Mouse (Mus musculus): ENCODE measurements around the gene Carm1.

The Carm1 gene

DNA sequence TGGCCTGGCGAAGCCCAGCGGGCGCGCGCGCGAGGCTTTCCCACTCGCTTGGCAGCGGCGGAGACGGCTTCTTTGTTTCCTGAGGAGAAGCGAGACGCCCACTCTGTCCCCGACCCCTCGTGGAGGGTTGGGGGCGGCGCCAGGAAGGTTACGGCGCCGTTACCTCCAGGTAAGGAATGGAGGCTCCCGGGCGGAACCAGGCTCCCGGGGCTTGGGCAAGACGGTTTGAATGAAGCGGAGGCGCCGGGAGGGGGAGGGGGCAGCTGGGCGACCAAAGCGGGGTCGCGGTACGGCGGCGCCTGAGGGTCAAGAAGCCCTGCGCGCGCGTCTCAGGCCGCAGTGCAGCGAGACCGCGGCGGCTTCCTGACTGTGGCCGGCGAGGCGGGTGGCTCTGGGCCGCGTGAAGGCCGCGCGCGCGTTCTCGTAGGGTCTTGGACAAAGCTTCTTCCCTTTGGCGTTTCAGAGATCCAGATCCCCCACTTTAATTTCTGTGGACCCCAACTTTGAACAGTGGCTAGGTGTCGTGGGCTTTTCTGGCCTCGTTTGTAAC lies 69.6 kb downstream of the Carm1 start:
- DNase-seq: peak; percentile 93 to 95

DNA sequence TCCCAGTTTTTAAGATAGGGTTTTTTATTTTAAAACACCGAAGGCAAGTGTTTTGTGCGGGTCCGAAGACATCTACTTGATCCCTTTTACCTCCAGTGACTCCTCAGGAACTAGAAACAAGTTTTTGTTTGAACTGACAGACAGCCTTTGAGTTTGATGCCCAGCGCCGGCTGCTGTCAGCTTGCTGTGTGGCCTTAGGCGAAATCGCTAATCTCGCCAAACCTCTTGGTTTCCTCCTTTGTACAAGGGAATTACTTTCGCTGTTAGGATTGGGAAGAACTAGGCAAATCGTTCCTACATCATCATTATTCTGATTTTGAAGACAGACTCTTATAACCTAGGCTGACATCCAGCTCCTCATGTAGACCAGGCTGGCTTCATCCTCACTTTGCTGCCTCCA lies 70.4 kb downstream of the Carm1 start:
- DNase-seq: peak; percentile 40 to 44

DNA sequence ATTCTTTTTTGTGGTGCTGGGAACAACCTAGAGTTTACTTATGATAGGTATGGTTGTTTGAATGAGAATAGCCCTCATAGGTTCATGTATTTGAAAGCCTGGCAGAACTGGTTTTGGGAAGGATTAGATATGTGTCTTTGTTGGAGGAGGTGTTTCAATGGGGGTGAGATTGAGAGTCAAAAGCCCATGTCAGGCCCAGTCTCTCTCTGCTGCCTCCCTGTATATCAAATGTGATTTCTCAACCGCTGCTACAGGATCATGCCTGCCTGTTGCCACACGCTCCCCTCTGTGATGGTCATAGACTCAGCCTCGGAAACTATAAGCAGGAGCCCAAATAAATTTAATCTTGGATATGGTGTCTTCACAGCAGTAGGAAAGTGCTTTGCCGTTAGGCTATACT lies 73.5 kb downstream of the Carm1 start:
- no peak for DNase-seq

DNA sequence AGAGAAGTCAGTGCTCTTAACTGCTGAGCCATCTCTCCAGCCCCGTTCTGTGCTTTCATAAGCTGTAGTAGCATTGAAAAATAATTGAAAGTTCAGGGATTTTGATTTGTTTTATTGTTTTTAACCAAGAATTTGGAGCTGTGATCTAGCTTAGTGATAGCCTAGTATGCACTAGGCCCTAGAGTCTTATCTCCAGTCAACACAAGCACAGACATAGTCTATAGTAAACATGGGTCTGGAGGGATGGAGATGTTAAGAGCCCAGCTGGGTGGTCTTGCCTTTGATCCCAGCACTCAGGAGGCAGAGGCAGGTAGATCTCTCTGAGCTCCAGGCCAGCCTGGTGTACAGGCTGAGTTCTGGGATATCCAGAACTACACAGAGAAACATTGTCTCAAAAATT lies 76.0 kb downstream of the Carm1 start:
- DNase-seq: no peak

DNA sequence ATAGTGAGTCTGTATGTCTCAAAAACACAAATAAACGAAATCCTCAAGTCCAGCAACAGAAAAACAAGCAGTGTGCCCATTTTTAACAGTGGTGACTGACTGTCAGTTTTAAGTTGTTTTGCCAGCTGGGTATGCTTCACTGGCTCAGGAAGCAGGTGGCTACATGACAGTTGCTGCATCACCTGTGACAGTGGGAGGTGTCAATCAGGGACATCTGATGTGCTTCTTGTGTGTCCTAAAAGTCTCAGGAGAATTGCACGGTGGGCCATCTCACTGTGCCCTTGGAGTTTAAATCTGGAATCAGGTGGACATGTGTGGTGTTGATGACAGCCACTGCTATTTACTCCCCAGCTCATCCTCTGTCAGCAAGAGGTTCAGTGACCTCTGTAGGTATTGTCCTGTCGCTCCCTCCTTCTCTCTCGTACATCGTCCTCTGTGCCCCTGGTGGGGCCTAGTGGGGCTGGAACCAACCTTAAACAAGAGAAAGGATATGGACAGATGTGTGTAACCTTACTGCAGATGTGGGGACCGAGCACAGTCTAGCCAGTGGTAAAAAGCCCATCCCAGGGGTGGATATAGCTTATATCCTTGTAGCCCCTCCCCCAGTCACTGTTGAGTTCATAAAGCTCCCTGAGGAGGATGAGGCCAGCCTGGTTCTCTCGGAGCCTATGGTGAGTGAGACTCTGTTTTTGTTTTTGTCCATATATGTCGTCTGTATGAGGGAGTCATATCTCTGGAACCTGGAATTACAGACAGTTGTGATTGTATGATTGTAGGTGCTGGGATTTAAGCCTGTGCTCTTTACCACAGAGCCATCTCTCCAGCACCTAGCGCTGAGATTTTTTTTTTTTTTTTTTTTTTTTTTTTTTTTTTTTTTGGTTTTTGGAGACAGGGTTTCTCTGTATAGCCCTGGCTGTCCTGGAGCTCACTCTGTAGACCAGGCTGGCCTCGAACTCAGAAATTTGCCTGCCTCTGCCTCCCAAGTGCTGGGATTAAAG lies 78.9 kb downstream of the Carm1 start:
- DNase-seq: no peak

DNA sequence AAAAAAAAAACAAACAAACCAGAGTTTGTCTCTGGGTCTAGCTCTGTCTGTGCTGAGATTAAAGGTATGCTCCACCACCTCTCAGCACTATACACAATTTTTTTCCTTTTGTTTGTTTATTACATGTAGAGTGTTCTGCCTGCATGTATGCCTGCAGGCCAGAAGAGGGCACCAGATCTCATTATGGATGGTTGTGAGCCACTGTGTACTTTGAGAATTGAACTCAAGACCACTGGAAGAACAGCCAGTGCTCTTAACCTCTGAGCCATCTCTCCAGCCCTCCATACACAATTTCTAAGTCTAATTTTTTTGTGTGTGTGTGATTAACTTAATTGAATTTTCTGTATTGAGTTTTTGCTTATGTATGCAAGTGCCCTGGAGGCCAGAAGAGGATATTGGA lies 79.9 kb downstream of the Carm1 start:
- no peak for DNase-seq

DNA sequence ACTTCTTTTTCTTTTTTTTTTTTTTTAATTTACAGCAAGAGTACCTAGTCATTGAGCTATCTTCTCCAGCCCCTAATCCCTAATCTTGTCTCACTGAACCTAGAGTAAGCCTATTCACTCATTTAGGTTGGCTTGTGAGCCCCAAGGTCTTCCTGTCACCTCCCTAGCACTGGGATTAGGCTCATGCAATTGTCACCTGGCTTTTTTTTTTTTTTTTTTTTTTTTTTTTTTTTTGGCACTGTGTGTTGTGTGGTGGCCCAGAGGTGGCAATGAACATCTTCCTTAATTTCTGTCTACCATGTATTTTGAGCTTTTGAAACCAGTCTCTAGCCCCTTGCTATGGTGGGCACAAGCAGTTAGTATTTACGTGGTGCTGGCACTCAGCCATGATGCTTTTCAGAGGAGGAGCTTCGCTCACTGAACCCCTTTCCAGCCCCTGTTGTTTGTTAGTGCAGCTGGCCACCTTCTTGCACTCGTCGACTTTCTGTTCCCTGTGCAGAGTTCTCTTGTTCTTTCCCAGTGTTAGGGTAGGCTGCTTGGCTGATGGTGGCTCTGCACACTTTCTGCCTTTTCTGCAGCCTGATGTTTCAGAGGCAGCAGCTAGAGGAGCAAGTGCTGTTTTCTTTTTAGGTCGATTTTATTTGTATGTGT lies 80.6 kb downstream of the Carm1 start:
- no peak for DNase-seq

DNA sequence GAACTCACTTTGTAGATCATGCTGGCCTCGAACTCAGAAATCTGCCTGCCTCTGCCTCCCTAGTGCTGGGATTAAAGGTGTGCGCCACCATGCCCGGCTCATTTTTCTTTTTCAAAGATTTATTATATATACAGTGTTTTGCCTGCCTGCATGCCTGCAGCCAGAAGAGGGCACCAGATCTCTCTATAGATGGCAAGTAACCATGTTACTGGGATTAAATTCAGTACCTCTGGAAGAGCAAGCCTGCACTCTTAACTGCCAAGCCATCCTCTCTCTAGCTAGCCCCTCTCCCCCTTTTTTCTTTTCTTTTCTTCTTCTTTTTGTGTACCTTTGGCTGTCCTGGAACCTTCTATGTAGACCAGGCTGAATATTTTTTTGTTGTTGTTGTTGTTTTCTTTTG lies 84.0 kb downstream of the Carm1 start:
- peak; percentile 60 to 79 for DNase-seq

DNA sequence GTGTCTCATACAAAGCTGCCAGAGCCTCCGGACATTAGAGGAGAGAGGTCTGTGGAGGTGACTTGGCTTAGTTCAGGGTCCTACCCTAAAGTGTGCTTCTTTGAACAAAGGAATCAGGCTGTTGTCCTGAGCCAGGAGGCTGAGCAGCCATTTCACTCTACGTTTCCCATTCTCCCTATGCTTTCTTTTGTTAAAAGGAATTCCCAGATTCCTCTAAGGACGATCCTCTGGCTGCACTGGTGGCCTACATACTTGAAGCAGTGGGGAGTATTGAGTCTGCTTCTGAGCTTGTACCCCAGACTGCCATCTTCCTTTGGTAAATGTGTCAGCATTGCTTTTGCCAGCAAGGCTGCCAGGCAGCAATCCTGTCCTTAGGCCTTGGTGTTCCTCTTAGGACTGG lies 86.4 kb downstream of the Carm1 start:
- DNase-seq: no peak

DNA sequence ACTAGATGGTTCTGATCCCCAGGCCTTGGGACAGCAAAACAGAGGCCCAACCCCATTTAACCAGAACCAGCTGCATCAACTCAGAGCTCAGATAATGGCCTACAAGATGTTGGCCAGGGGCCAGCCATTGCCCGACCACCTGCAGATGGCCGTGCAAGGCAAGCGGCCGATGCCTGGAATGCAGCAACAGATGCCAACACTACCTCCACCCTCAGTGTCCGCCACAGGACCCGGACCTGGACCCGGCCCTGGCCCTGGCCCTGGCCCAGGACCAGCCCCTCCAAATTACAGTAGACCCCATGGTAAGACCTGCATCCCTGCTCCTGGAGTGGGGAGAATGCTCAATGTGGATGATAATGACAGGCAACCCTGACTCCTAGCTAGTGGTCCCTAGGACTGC lies 88.9 kb downstream of the Carm1 start:
- peak; percentile 48 to 69 for DNase-seq

DNA sequence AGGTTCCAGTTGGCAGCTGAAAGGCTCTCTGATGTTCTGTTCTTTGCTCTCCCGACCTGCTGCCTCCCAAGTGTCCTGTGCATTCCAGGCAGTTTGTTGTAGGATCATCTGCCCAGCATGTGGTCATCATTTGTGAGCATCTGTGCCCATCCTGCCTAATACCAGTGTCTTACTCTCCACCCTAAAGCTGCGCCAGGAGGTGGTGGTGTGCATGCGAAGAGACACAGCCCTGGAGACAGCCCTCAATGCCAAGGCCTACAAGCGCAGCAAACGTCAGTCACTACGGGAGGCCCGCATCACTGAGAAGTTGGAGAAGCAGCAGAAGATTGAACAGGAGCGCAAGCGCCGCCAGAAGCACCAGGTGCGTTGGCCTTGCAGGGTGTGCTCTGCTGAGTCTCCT lies 92.3 kb downstream of the Carm1 start:
- DNase-seq: peak; percentile 63 to 67
